Mouse (Mus musculus): Measurements from ENCODE around the gene Nectin2. TPM values are rescaled to one million over a fixed set of nuclear protein-coding genes. Genes with fewer than 3 reads are reported as not detected.

Gene Nectin2
- polyA plus RNA-seq, 1 experiment from 2014 or later: 157 TPM

GRCm38 (mm10) chr7:19784764-19785535, 34.7 kb upstream of the Nectin2 start:
- Histone ChIP-seq H3K27me3 (ENCODE audit: insufficient read depth, low read length) (no peaks in the 10 kb centered on the region), H3K4me2 (replicated peaks; ENCODE audit: low read depth, low read length) (no peak overlapping the region), H3K4me3 (ENCODE audit: low read length) (no peak overlapping the region), H3K27ac (ENCODE audit: low read length) (no peak overlapping the region), H3K9ac (replicated peaks; ENCODE audit: low read length) (no peak overlapping the region), H3K36me3 (ENCODE audit: insufficient read depth, low read length) (no peaks in the 10 kb centered on the region), H3K4me1 (ENCODE audit: insufficient read depth, low read length) (no peaks in the 10 kb centered on the region), H3K9me3 (ENCODE audit: low read length) (0 out of 2 replicates have a peak, but pooled peaks cover 1% of the 10 kb centered on the region)
- WGBS: 34% methylated on average over 11 of the region's 11 CpGs
- ATAC-seq (ENCODE audit: low FRiP score, low TSS enrichment): no peak

DNA sequence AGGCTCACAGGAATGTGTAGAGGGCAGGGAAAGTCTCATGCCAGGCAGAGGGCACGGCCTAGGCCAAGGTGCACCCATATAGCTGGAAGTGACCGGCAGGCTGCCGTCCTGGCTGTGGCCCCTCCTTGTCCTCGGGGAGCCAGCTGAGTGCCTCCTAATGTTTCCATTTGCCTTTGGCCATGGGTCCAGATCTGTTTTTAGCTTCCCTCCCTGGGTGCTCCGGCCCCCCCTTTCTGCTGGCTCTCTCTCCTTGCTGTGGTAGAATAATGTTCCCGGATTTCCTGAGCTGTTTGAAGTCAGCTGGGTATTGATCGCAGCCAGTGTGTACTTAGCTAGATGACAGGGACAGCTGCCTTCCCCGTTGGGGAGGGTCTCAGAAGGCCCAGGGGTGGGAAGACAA, 33.3 kb upstream of the Nectin2 start:
- Histone ChIP-seq H3K27ac (ENCODE audit: low read length) (no peak overlapping the region), H3K9me3 (ENCODE audit: low read length) (0 out of 2 replicates have a peak, but pooled peaks cover 2% of the 10 kb centered on the region), H3K9ac (replicated peaks; ENCODE audit: low read length) (no peak overlapping the region), H3K27me3 (ENCODE audit: insufficient read depth, low read length) (no peaks in the 10 kb centered on the region), H3K36me3 (ENCODE audit: insufficient read depth, low read length) (no peaks in the 10 kb centered on the region), H3K4me1 (ENCODE audit: insufficient read depth, low read length) (no peaks in the 10 kb centered on the region), H3K4me2 (replicated peaks; ENCODE audit: low read depth, low read length) (no peak overlapping the region), H3K4me3 (ENCODE audit: low read length) (no peak overlapping the region)
- no peak for ATAC-seq (ENCODE audit: low FRiP score, low TSS enrichment)
- 69% methylated on average over 8 of the region's 8 CpGs for WGBS

- Histone ChIP-seq H3K27me3 (ENCODE audit: insufficient read depth, low read length) (no peaks in the 10 kb centered on the region), H3K9me3 (ENCODE audit: low read length) (0 out of 2 replicates have a peak, but pooled peaks cover 2% of the 10 kb centered on the region), H3K4me3 (ENCODE audit: low read length) (no peak overlapping the region), H3K4me2 (replicated peaks; ENCODE audit: low read depth, low read length) (no peak overlapping the region), H3K9ac (replicated peaks; ENCODE audit: low read length) (no peak overlapping the region), H3K4me1 (ENCODE audit: insufficient read depth, low read length) (no peaks in the 10 kb centered on the region), H3K27ac (ENCODE audit: low read length) (no peak overlapping the region), H3K36me3 (ENCODE audit: insufficient read depth, low read length) (no peaks in the 10 kb centered on the region)
- WGBS: 93% methylated on average over 4 of the region's 4 CpGs
- no peak for ATAC-seq (ENCODE audit: low FRiP score, low TSS enrichment)
Measured at GRCm38 (mm10) chr7:19782645-19783044, 32.4 kb upstream of the Nectin2 start.

DNA sequence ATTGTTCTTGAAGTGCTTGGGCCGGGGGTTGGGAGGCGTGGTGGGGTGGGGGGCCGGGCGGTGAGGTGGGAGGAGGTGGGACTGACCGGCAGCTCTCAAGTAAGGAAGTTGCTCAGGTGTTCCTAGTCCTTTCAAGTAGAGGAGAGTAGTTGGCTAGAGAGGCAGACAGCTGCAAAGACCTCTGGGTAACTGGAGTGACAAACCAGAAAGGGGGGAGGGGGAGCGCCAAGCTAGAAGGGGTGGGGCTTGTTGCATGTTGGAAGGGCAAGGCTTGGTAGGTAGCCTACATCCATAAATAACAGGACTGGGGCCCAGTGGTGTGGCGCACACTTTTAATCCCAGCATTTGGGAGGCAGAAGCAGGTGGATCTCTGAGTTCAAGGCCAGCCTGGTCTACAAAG, 31.5 kb upstream of the Nectin2 start:
- H3K9ac ChIP-seq (replicated peaks; ENCODE audit: low read length): no peak overlapping the region
- no peaks in the 10 kb centered on the region for H3K36me3 ChIP-seq (ENCODE audit: insufficient read depth, low read length)
- WGBS: 92% methylated on average over 7 of the region's 7 CpGs
- H3K27me3 ChIP-seq (ENCODE audit: insufficient read depth, low read length): no peaks in the 10 kb centered on the region
- H3K4me3 ChIP-seq (ENCODE audit: low read length): no peak overlapping the region
- H3K4me2 ChIP-seq (replicated peaks; ENCODE audit: low read depth, low read length): no peak overlapping the region
- H3K27ac ChIP-seq (ENCODE audit: low read length): no peak overlapping the region
- H3K4me1 ChIP-seq (ENCODE audit: insufficient read depth, low read length): no peaks in the 10 kb centered on the region
- ATAC-seq (ENCODE audit: low FRiP score, low TSS enrichment): no peak
- H3K9me3 ChIP-seq (ENCODE audit: low read length): 0 out of 2 replicates have a peak, but pooled peaks cover 2% of the 10 kb centered on the region

DNA sequence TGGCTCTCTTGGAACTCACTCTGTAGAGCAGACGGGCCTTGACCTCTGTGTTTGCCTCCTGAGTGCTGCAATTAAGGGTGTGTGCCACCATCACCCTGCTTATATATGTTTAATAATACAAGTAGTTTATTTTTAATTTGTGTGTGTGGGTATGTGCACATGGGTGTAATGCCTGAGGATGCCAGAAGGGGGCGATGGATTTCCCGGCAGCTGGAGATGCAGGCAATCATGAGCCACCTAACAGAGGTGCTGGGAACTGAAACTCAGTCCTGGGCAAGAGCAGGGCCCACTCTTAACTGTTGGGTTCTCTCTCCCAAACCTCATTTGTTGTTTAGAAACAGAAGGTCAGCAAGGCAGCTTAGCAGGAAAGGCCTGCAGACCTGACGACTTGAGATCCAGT, 29.6 kb upstream of the Nectin2 start:
- H3K4me3 ChIP-seq (ENCODE audit: low read length): no peak overlapping the region
- no peak overlapping the region for H3K4me2 ChIP-seq (replicated peaks; ENCODE audit: low read depth, low read length)
- no peak for ATAC-seq (ENCODE audit: low FRiP score, low TSS enrichment)
- no peaks in the 10 kb centered on the region for H3K4me1 ChIP-seq (ENCODE audit: insufficient read depth, low read length)
- 83% methylated on average over 4 of the region's 4 CpGs for WGBS
- 0 out of 2 replicates have a peak, but pooled peaks cover 2% of the 10 kb centered on the region for H3K9me3 ChIP-seq (ENCODE audit: low read length)
- H3K27ac ChIP-seq (ENCODE audit: low read length): no peak overlapping the region
- no peaks in the 10 kb centered on the region for H3K36me3 ChIP-seq (ENCODE audit: insufficient read depth, low read length)
- H3K27me3 ChIP-seq (ENCODE audit: insufficient read depth, low read length): no peaks in the 10 kb centered on the region
- no peak overlapping the region for H3K9ac ChIP-seq (replicated peaks; ENCODE audit: low read length)

DNA sequence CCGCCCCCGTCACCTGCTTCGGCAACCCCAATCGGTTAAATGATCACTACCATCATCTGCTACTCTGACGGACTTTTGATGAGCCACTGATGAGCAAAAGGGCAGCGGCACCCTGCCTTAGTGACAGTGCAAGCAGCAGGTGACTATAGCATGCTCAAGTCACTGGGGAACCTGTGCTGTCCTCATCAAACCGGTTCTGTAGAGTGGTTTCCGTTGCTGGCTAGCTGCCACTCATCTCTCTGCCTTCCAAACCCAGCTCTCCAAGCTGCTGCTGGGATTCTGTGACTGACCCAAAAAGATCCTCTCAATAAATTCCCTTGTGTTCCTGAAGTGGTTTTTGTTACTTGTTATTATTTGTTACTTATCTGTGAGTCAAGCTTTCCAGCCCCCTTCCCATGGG, 28.4 kb upstream of the Nectin2 start:
- no peaks in the 10 kb centered on the region for H3K36me3 ChIP-seq (ENCODE audit: insufficient read depth, low read length)
- H3K27me3 ChIP-seq (ENCODE audit: insufficient read depth, low read length): no peaks in the 10 kb centered on the region
- H3K4me1 ChIP-seq (ENCODE audit: insufficient read depth, low read length): no peaks in the 10 kb centered on the region
- H3K4me3 ChIP-seq (ENCODE audit: low read length): no peak overlapping the region
- no peak overlapping the region for H3K4me2 ChIP-seq (replicated peaks; ENCODE audit: low read depth, low read length)
- H3K9ac ChIP-seq (replicated peaks; ENCODE audit: low read length): no peak overlapping the region
- no peak for ATAC-seq (ENCODE audit: low FRiP score, low TSS enrichment)
- 84% methylated on average over 8 of the region's 8 CpGs for WGBS
- no peak overlapping the region for H3K27ac ChIP-seq (ENCODE audit: low read length)
- H3K9me3 ChIP-seq (ENCODE audit: low read length): 0 out of 2 replicates have a peak, but pooled peaks cover 2% of the 10 kb centered on the region

DNA sequence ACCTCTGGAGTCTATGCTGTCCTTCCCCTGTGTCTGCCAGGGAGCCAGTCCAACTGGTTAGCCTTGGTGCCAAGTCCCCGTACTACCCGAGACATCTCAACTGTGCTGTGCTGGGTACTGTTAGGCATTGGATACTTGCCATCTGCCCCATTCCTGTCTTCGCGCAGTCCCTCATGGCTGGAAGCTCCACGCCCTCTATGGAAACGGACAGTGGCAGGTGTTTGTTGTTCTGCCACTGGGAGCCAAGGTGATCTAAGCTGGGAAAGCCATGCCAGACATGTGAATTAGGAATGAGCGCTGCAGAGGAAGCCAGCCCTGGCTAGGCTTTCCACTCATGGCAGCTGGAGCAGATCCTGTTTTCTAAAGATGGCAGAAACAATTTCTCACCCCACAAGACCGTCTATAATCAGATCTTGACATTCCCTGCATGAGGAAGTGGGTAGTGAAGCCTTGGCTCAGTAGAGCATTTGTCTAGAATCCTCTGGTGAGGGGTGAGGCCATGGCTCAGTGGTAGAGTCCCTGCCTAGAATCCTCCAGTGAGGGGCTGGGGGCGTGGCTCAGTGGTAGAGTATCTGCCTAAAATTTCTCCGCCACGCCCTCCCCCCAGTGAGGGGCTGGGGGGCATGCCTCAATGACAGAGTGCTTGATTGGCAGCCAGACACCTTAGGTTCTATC, 26.9 kb upstream of the Nectin2 start:
- ATAC-seq (ENCODE audit: low FRiP score, low TSS enrichment): no peak
- H3K36me3 ChIP-seq (ENCODE audit: insufficient read depth, low read length): no peaks in the 10 kb centered on the region
- no peaks in the 10 kb centered on the region for H3K4me1 ChIP-seq (ENCODE audit: insufficient read depth, low read length)
- no peak overlapping the region for H3K4me3 ChIP-seq (ENCODE audit: low read length)
- H3K27ac ChIP-seq (ENCODE audit: low read length): no peak overlapping the region
- no peak overlapping the region for H3K4me2 ChIP-seq (replicated peaks; ENCODE audit: low read depth, low read length)
- no peak overlapping the region for H3K9ac ChIP-seq (replicated peaks; ENCODE audit: low read length)
- no peaks in the 10 kb centered on the region for H3K27me3 ChIP-seq (ENCODE audit: insufficient read depth, low read length)
- 0 out of 2 replicates have a peak, but pooled peaks cover 2% of the 10 kb centered on the region for H3K9me3 ChIP-seq (ENCODE audit: low read length)
- 89% methylated on average over 11 of the region's 11 CpGs for WGBS

DNA sequence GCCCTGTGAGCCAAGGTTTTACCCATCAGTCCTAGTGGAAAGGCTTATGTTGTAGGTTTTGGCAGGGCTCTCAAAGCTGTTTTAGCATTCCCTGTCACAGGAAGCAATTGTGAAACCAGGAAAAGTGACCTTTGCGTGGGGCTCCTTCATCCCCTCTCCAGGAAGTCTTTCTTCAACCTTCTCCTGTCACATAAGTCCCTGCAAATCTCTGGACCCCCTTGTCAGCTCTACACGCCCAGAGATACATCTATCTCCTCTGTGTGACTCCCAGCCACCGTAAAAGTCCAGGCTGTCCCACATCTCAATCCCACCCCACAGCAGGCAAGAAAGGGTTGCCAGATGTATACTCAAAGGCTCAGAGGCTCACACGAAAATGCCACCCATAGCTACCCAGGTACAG, 21.4 kb upstream of the Nectin2 start:
- no peak overlapping the region; the same call in 1 of the 2 replicates for H3K4me3 ChIP-seq (ENCODE audit: low read length)

GRCm38 (mm10) chr7:19770984-19771391, 20.7 kb upstream of the Nectin2 start, which contains the start of gene Bcam:
Gene Bcam, minus strand, starts transcription at chr7:19771016.
- Histone ChIP-seq H3K4me2 (replicated peaks; ENCODE audit: low read depth, low read length) (peak within 1 kb of the TSS; percentile 92), H3K36me3 (ENCODE audit: insufficient read depth, low read length) (peaks cover 13% of the 10 kb centered on the region), H3K4me1 (ENCODE audit: insufficient read depth, low read length) (peaks cover 39% of the 10 kb centered on the region), H3K9ac (replicated peaks; ENCODE audit: low read length) (peak within 1 kb of the TSS; percentile 90), H3K27ac (ENCODE audit: low read length) (peak within 1 kb of the TSS; percentile 96), H3K4me3 (ENCODE audit: low read length) (peak within 1 kb of the TSS; percentile 76), H3K27me3 (ENCODE audit: insufficient read depth, low read length) (no peaks in the 10 kb centered on the region), H3K9me3 (ENCODE audit: low read length) (no peaks in the 10 kb centered on the region)
- WGBS: 2% methylated on average over 9 of the region's 9 CpGs
- peak; percentile 90 for ATAC-seq (ENCODE audit: low FRiP score, low TSS enrichment)

More for the DNA sequence above, 21.4 kb upstream of the Nectin2 start:
- Histone ChIP-seq H3K36me3 (ENCODE audit: insufficient read depth, low read length) (peaks cover 8% of the 10 kb centered on the region; the same call in 1 of the 2 replicates), H3K4me1 (ENCODE audit: insufficient read depth, low read length) (peaks cover 39% of the 10 kb centered on the region), H3K4me2 (replicated peaks; ENCODE audit: low read depth, low read length) (peak overlapping the region; percentile 92), H3K27ac (ENCODE audit: low read length) (peak overlapping the region; percentile 78), H3K9ac (replicated peaks; ENCODE audit: low read length) (peak overlapping the region; percentile 33; the same call in 1 of the 2 replicates), H3K9me3 (ENCODE audit: low read length) (no peaks in the 10 kb centered on the region), H3K27me3 (ENCODE audit: insufficient read depth, low read length) (no peaks in the 10 kb centered on the region)
- WGBS: 49% methylated on average over 4 of the region's 4 CpGs
- no peak for ATAC-seq (ENCODE audit: low FRiP score, low TSS enrichment)

- Histone ChIP-seq H3K9me3 (ENCODE audit: low read length) (no peaks in the 10 kb centered on the region), H3K27ac (ENCODE audit: low read length) (peak overlapping the region; percentile 96), H3K27me3 (ENCODE audit: insufficient read depth, low read length) (no peaks in the 10 kb centered on the region), H3K4me1 (ENCODE audit: insufficient read depth, low read length) (peaks cover 39% of the 10 kb centered on the region), H3K36me3 (ENCODE audit: insufficient read depth, low read length) (peaks cover 19% of the 10 kb centered on the region), H3K9ac (replicated peaks; ENCODE audit: low read length) (peak overlapping the region; percentile 90), H3K4me3 (ENCODE audit: low read length) (peak overlapping the region; percentile 76), H3K4me2 (replicated peaks; ENCODE audit: low read depth, low read length) (peak overlapping the region; percentile 92)
- under 1% methylated on average over 28 of the region's 28 CpGs for WGBS
- peak; percentile 69 for ATAC-seq (ENCODE audit: low FRiP score, low TSS enrichment)
Measured at GRCm38 (mm10) chr7:19770375-19770754, 20.1 kb upstream of the Nectin2 start.
